Mouse (Mus musculus) kidney, embryonic 14.5 days (tissue): ENCODE results near the gene Rev1. TPM values are rescaled to one million over a fixed set of nuclear protein-coding genes. Genes with fewer than 3 reads are reported as not detected.
"Not testable (repeated sequence)": the region's sequence is repeated elsewhere in the genome, so short reads cannot be mapped to it uniquely, and the experiment has no call there.

Experiments
- ATAC-seq: fragments of 200-750 bp; cut with Nextera tagmentation; 2 replicates; pipeline ENCODE4 v1.8.0; 2017; ENCODE audit warnings: moderate number of reproducible peaks, mild to moderate bottlenecking, moderate TSS enrichment, moderate library complexity; ENCODE audit not compliant: low FRiP score, low TSS enrichment
- H3K27ac ChIP-seq: fragments of 300-500 bp; sonication (generic); 2 replicates; pipeline ENCODE4 v1.5.1; 2014; ENCODE audit warnings: low read depth, mild to moderate bottlenecking, low read length, moderate library complexity, mixed read lengths
- H3K27me3 ChIP-seq: fragments of 300-500 bp; sonication (generic); 2 replicates; pipeline ENCODE4 v1.6.1; 2014; ENCODE audit warnings: mild to moderate bottlenecking, low read length; ENCODE audit not compliant: control insufficient read depth, insufficient read depth
- H3K36me3 ChIP-seq: fragments of 300-500 bp; sonication (generic); 2 replicates; pipeline ENCODE4 v1.6.1; 2014; ENCODE audit warnings: low read length, mixed read lengths; ENCODE audit not compliant: control insufficient read depth, insufficient read depth
- H3K4me1 ChIP-seq: fragments of 300-500 bp; sonication (generic); 2 replicates; pipeline ENCODE4 v1.6.1; 2014; ENCODE audit warnings: low read length, mixed read lengths; ENCODE audit not compliant: control insufficient read depth, insufficient read depth
- H3K4me2 ChIP-seq: fragments of 300-500 bp; sonication (generic); replicated peaks from 2 replicates; pipeline ENCODE4 v1.6.1; 2014; ENCODE audit warnings: low read depth, mild to moderate bottlenecking, low read length
- H3K4me3 ChIP-seq: fragments of 300-500 bp; sonication (generic); 2 replicates; pipeline ENCODE4 v1.5.1; 2014; ENCODE audit warnings: mild to moderate bottlenecking, low read length
- H3K9ac ChIP-seq: fragments of 300-500 bp; sonication (generic); 2 replicates; pipeline ENCODE4 v1.6.1; 2014; ENCODE audit warnings: low read depth, mild to moderate bottlenecking, low read length, moderate library complexity
- H3K9me3 ChIP-seq: fragments of 300-500 bp; sonication (generic); 2 replicates; pipeline ENCODE4 v1.6.1; 2016; ENCODE audit warnings: low read length; ENCODE audit not compliant: control insufficient read depth
- WGBS: fragments of 180-500 bp; shearing (Covaris S2); extraction: QIAGEN DNeasy Blood & Tissue Kit; methylation state at CpG from one replicate; pipeline ENCODE4 v1.1.7; 2014; 5-methylcytosine and 5-hydroxymethylcytosine counted together
- polyA plus RNA-seq: library from polyadenylated mRNA; unstranded; fragments of >200 nt; fragmentation: Nextera tagmentation; extraction: Ambion mirVana; gene quantifications from 2 replicates; pipeline ENCODE4 v1.2.1, GENCODE M21; 2014

The Rev1 gene
- polyA plus RNA-seq, 1 experiment from 2014 or later: 35.5 TPM

DNA sequence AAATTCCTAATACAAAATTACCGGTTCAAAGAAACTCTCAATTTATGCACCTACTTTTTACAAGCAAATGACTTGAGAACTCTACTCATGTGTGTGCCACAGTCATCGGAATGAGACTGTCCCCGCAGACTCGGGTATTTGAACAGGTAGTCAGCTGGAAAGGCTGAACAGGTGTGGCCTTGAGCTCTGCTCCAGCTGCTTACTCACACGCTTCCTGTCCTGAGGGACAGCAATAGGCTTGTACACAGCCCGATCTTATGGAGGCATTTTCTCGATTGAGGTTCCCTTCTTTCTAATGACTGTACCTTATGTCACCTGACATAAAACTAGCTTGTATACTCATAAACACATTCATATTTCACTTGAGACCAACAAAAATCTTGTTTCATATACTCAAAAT lies 19.8 kb downstream of the Rev1 start:
- no peak for ATAC-seq

DNA sequence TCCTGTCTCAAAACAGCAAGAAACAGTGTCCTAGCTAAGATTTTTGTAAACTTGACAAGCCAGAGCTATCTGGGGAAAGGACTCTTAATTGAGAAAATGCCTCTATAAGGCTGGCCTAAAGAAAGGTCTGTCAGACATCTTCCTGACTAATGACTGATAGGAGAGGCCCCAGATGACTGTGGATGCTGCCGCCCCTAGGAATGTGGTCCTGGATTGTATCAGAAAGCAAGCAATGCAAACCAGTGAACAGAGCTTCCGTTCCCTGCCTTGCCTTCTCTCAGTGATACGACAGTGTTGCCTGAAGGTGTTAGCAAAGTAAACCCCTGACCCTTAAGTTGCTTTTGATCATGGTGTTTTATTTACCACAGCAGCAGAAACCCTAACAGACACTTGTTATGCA lies 25.8 kb downstream of the Rev1 start:
- H3K4me3 ChIP-seq: no peak overlapping the region
- H3K36me3 ChIP-seq: peaks cover 14% of the 10 kb centered on the region
- ATAC-seq: no peak
- H3K9ac ChIP-seq: no peak overlapping the region
- H3K9me3 ChIP-seq: no peaks in the 10 kb centered on the region
- WGBS: 66% methylated on average over 3 of the region's 3 CpGs
- no peaks in the 10 kb centered on the region for H3K4me1 ChIP-seq
- no peak overlapping the region for H3K4me2 ChIP-seq
- H3K27ac ChIP-seq: no peak overlapping the region
- no peaks in the 10 kb centered on the region for H3K27me3 ChIP-seq

More for the DNA sequence above, 19.8 kb downstream of the Rev1 start:
- Histone ChIP-seq H3K4me2 (no peak overlapping the region), H3K36me3 (peaks cover 5% of the 10 kb centered on the region; the same call in 1 of the 2 replicates), H3K27me3 (no peaks in the 10 kb centered on the region), H3K4me1 (no peaks in the 10 kb centered on the region), H3K9ac (no peak overlapping the region), H3K27ac (no peak overlapping the region), H3K9me3 (no peaks in the 10 kb centered on the region), H3K4me3 (no peak overlapping the region)
- WGBS: 76% methylated on average over 7 of the region's 7 CpGs

DNA sequence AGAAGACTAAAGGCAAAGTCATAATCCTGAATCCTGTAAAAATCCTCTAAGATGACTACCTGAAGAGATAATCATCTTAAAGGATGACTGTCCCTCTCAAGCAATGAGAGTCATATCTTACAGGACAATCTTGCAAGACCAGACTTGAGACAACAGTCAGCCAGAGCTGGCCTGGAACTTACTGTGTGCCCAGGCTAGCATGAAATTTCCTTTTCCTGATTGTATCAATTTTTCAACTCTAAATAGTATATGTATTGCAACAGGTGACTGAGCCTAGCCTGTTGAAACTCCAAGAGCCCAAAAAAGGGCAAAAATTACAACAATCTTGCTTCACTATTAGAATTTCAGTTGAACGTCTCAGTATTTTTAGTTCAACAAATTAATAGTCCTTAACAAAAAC lies 26.4 kb downstream of the Rev1 start:
- H3K4me2 ChIP-seq: no peak overlapping the region
- peaks cover 19% of the 10 kb centered on the region for H3K36me3 ChIP-seq
- no peak overlapping the region for H3K27ac ChIP-seq
- 38% methylated on average over 1 of the region's 1 CpGs for WGBS
- H3K4me1 ChIP-seq: no peaks in the 10 kb centered on the region
- H3K9ac ChIP-seq: no peak overlapping the region
- H3K9me3 ChIP-seq: no peaks in the 10 kb centered on the region
- H3K27me3 ChIP-seq: no peaks in the 10 kb centered on the region
- no peak overlapping the region for H3K4me3 ChIP-seq
- no peak for ATAC-seq

DNA sequence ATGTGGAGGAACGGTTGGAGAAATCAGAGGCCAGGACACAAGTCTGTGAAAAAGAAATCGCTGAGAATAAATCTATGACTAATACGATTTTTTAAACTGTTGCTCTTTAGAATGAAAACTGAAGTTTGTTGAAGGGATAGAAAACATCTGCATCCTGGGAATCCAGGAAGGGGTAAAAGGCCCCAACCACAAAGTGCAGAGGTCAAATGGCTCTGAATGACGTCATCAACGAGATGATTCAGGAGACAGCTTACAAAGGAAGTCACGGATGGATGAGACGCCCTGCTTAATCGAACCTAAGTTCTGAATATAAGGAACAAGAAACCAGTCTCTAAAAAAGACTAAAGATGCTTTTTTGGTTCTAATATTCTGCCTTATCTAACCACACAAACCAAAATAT lies 48.3 kb downstream of the Rev1 start:
- H3K27me3 ChIP-seq: no peaks in the 10 kb centered on the region
- H3K9me3 ChIP-seq: no peaks in the 10 kb centered on the region
- H3K27ac ChIP-seq: no peak overlapping the region
- no peak overlapping the region for H3K4me3 ChIP-seq
- peaks cover 34% of the 10 kb centered on the region for H3K36me3 ChIP-seq
- H3K9ac ChIP-seq: no peak overlapping the region
- no peak for ATAC-seq
- no peak overlapping the region for H3K4me2 ChIP-seq
- no peaks in the 10 kb centered on the region for H3K4me1 ChIP-seq
- WGBS: 68% methylated on average over 8 of the region's 8 CpGs

DNA sequence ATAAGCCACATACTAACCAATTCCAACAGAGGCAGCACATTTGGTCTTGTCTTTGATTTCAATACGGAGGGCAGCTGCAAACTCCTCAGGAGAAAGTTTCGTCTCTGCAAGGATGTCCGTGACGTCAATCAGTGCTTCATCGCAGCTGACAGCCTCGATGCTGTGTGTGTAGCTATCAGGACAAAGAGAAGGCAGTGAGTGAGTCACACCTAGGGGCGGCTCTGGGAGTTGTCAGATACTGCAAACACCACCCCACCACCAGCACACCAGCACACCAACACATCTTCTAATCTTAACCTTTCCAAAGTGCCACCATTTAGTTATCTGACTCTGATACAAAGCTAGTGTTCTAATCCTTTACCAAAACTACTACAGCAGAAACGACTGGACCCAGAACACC lies 58.3 kb downstream of the Rev1 start:
- Histone ChIP-seq H3K4me2 (no peak overlapping the region), H3K27ac (no peak overlapping the region), H3K4me3 (no peak overlapping the region), H3K9me3 (no peaks in the 10 kb centered on the region), H3K27me3 (no peaks in the 10 kb centered on the region), H3K4me1 (no peaks in the 10 kb centered on the region), H3K36me3 (peaks cover 65% of the 10 kb centered on the region), H3K9ac (no peak overlapping the region)
- WGBS: 90% methylated on average over 8 of the region's 8 CpGs
- no peak for ATAC-seq

DNA sequence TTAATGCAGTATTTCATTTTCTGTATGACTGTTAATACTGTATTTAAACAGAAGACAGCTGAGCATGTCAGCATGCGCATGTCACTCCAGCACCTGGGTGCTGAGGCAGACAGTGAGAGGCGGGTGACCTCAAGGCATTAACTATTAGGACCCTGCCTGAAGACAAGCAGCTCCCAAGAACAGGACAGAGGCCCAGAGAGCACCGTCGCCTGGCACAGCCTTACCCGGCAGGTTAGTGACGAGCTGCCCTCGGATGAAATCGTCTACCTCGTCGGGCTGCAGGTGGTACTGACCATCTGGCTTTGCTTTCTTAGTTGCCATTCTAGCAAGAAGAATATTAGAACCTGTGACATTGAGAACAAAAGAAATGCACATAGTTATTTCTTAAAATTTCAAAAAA lies 62.3 kb downstream of the Rev1 start:
- peaks cover 68% of the 10 kb centered on the region for H3K36me3 ChIP-seq
- H3K4me3 ChIP-seq: no peak overlapping the region
- no peak overlapping the region for H3K27ac ChIP-seq
- no peaks in the 10 kb centered on the region for H3K9me3 ChIP-seq
- no peak for ATAC-seq
- no peaks in the 10 kb centered on the region for H3K27me3 ChIP-seq
- no peak overlapping the region for H3K4me2 ChIP-seq
- no peaks in the 10 kb centered on the region for H3K4me1 ChIP-seq
- WGBS: 96% methylated on average over 10 of the region's 10 CpGs
- no peak overlapping the region for H3K9ac ChIP-seq

DNA sequence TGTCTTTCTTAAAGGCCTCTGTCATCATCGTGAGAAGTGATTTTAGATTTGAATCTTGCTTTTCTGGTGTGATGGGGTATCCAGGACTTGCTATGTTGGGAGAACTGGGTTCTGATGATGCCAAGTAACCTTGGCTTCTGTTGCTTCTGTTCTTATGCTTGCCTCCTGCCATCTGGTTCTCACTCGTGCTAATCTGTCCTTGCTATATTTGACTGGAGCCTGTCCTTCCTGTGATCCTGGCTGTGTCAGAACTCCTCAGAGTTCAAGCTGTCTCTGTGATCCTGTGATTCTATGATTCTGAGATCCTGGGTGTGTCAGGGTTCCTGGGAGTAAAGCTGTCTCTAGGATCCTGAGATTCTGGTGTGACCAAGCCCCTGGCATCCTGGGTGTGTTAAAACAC lies 67.4 kb downstream of the Rev1 start:
- H3K4me3 ChIP-seq, H3K9ac ChIP-seq, ATAC-seq, H3K4me2 ChIP-seq, H3K9me3 ChIP-seq, H3K4me1 ChIP-seq, H3K27me3 ChIP-seq, H3K27ac ChIP-seq: not testable (repeated sequence)
- WGBS: 96% methylated on average over 2 of the region's 2 CpGs
- H3K36me3 ChIP-seq: peaks cover 59% of the 10 kb centered on the region

DNA sequence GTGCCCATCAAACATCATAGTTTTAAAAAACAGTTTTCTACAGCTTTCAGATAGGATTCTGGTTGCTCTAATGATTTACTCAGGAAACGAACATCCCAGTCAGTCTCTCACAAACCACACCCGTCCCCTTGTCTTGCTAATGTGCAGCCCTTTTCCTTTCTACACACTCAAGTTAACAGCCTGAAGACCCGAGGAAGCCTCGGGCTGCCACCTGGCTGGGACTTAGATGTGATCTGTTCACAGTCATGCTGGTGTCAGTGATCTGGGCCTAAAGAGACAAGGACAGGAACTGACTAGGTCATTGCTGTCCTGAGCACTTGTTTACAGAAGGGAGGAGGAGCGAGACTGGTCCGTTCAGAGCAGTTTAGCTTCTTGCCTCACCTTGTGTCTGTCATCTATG lies 71.2 kb downstream of the Rev1 start:
- WGBS: 76% methylated on average over 6 of the region's 6 CpGs
- Histone ChIP-seq H3K9ac (no peak overlapping the region), H3K4me1 (no peaks in the 10 kb centered on the region), H3K9me3 (no peaks in the 10 kb centered on the region), H3K27me3 (no peaks in the 10 kb centered on the region), H3K4me2 (no peak overlapping the region), H3K36me3 (peaks cover 63% of the 10 kb centered on the region), H3K4me3 (no peak overlapping the region), H3K27ac (no peak overlapping the region)
- ATAC-seq: no peak

DNA sequence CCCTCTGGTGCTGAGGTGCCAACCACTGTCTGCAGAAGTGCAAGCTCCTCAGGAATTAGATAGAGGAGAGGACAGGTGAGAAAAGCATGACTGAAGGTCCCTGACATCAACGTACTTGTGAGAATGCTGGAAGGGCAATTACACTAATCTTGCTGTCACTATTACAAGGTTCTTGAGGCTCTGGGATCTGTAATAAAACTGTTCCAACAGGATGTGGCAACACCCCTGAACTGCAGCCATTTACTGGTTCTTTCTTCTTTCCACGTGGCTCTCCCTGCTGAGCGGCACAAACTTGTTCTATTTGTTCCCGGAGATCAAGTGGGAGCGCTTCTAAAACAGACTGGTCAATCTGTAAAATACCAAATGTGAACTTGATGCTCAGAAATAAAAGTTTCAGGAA lies 74.4 kb downstream of the Rev1 start:
- H3K4me1 ChIP-seq: no peaks in the 10 kb centered on the region
- no peak overlapping the region for H3K4me3 ChIP-seq
- H3K9ac ChIP-seq: no peak overlapping the region
- H3K9me3 ChIP-seq: no peaks in the 10 kb centered on the region
- peaks cover 81% of the 10 kb centered on the region for H3K36me3 ChIP-seq
- ATAC-seq: no peak
- H3K4me2 ChIP-seq: no peak overlapping the region
- WGBS: 63% methylated on average over 5 of the region's 5 CpGs
- no peaks in the 10 kb centered on the region for H3K27me3 ChIP-seq
- no peak overlapping the region for H3K27ac ChIP-seq

DNA sequence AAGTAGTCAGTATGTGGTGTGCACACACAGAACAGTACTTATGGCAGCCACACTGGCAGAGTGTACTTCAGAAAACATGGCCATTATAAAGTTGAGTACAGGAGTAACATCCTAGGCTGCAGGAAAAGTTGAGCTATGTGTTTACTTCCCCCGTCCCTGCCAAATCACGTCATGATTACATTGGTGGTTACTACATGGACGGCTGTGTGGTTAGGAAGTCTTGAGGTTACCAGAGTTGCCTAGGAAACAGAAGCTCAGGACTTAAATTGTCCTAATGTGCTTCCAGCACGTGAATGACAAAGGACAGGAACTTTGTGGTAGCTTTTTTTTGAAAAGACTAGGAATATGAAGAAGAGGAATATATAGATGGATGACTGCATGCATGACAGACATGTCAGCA lies 80.0 kb downstream of the Rev1 start:
- 82% methylated on average over 4 of the region's 4 CpGs for WGBS
- ATAC-seq: no peak
- H3K4me3 ChIP-seq: no peak overlapping the region
- no peaks in the 10 kb centered on the region for H3K9me3 ChIP-seq
- no peak overlapping the region for H3K9ac ChIP-seq
- no peaks in the 10 kb centered on the region for H3K27me3 ChIP-seq
- H3K36me3 ChIP-seq: peaks cover 95% of the 10 kb centered on the region
- H3K27ac ChIP-seq: no peak overlapping the region
- no peaks in the 10 kb centered on the region for H3K4me1 ChIP-seq
- H3K4me2 ChIP-seq: no peak overlapping the region
